Mouse (Mus musculus): Measurements from ENCODE around the gene Vsx1.
A peak's percentile ranks its signal among the peaks of the same experiment; 100 is the strongest.

Vsx1 gene

DNA sequence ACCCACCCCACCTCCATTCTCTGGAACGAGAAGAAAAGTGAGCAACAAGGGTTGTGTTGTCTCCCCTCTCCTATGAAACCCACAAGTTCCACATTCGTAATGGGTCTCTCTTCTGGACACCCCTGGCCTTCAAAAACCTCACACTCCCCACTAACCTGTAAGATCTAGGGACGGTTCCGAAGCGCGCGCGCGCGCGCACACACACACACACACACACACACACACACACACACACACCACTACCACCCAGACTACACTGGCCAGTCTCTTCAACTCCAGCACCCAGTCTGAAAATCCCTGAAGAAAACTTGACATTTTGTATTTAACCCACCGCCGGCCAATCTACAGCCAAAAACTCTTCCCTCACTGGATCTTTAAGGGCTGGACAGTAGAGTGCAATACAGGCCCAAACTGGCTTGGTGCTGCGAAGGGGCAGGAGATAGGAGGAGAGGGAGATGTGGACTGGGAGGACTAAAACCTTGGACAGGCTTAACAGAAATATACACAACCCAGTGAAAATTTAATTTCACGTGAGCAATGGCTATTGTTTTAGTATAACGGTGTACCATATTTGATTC lies at the start of gene Vsx1:
TSS of gene Vsx1 (minus strand) at position 138 of the 578 bp plus-strand sequence.
- no peak for DNase-seq

GRCm38 (mm10) chr2:150737881-150738280 lies 48.7 kb upstream of the Vsx1 start:
- no peak for DNase-seq

- no peak for DNase-seq
Observed at GRCm38 (mm10) chr2:150735756-150736576, 46.8 kb upstream of the Vsx1 start.

- DNase-seq: no peak
Observed at GRCm38 (mm10) chr2:150712167-150712674, 23.1 kb upstream of the Vsx1 start.

DNA sequence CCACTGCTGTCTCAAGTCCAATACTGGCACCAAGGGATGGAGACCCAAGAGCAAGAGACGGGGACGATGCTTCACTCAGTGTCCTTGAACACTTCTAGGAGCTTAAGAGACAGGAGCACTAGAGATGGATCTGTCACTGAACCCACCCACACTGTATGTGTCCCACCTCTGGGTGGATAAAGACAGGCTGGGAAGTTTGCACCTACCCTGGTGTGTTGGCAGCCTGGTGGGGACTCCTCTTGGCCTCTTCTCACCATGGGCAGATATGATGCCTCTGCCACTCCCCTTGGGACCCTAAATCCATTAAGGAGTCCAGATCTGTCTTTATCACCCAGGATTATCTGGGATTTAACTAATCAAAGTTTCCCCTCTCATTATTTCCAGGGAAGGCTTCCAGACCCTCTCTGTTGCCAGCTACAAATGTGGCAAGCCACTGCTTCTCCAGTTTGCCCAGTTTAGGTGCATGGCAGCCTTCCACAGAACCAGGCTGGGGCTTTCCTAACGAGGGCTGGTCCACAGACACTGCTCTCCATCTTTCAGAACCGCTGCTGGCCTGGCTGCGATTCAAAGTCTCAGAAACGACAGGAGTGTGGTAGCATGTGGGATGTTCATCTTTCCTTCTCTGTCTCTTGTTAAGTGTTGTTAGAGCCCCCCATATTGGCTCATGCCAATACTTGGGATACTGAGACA lies 2.5 kb upstream of the Vsx1 start:
- no peak for DNase-seq

DNA sequence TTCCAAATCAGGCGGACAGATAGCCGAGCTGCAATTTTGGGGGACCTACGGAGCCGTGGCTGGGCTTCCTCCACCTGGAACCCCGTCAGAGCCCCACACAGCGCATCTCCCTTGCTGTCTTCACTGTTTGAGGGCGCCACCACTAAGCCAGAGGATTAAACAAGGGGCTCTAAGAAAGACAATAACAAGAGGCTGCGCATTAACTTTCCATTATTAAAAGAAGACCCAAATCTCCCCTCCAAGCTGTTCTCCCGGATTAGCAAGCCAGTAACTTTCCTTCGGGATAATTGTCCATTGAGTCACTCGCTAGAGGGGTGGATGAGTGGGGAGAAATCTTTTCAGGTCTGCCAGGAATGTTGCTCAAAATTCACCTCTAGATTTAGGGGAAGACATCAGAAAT lies 1.1 kb upstream of the Vsx1 start:
- DNase-seq: no peak

- DNase-seq: peak; percentile 9
Observed at GRCm38 (mm10) chr2:150688541-150689186, 496 bp downstream of the Vsx1 start.

- no peak for DNase-seq
Observed at GRCm38 (mm10) chr2:150687871-150688540, 1.2 kb downstream of the Vsx1 start.

- DNase-seq: no peak
Observed at GRCm38 (mm10) chr2:150685389-150685788, 3.8 kb downstream of the Vsx1 start.

DNA sequence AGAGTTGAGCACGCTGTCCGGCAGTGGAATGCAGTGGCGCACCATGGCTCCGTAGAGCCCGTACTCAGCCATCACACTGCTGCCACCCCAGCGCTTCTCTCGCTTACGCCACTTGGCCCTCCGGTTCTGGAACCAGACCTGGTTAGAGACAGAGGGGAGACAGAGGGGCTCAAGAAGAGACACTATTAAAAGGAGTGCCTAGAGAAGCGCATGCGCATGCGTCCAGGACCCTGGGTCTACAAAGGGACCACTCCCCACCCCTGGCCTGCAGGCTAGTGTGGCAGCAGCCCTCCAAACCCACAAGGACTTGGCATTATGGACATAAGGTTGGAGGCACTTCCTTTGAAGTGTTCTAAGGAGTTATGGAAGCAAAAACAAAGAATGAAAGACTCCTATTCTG lies 4.7 kb downstream of the Vsx1 start:
- no peak for DNase-seq

DNA sequence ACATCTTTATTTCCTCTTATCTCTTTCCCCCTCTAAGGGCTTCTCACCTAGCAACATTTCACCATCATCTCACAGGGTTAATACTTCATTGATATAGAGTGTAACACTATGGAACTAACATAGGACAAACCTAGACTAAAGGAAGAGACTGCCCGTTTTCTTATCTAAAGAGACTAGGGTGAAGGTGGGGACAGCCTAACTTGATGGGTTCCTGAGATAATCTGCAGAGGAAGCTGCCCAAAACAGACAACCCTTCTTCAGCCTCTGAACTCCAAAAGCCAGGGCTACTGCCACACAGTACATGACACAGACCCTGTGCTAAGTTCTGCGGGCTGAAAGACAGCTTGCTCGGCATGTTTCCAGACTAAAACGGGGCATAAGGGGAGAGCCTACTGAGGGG lies 7.6 kb downstream of the Vsx1 start:
- DNase-seq: no peak

DNA sequence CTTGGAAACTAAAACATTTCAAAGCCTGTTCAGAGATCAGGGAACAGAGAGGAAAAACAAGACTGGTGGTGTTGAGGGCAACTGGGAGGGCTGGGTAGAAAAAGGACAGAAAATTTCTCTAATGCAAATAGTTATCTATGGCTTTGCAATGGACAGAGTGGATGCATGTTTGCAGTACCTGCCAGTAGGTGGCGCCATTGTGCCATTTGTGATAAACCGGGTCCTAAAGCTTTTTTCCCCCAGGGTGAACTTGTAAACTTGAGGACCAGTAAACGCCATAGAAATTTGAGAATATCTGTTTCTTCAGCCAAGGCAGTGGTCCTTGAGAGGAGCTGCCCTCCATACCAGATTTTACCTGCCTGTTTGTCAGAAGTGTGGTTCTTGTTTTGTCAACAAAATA lies 10.8 kb downstream of the Vsx1 start:
- DNase-seq: peak; percentile 77

- no peak for DNase-seq
Observed at GRCm38 (mm10) chr2:150675525-150675924, 13.6 kb downstream of the Vsx1 start.

DNA sequence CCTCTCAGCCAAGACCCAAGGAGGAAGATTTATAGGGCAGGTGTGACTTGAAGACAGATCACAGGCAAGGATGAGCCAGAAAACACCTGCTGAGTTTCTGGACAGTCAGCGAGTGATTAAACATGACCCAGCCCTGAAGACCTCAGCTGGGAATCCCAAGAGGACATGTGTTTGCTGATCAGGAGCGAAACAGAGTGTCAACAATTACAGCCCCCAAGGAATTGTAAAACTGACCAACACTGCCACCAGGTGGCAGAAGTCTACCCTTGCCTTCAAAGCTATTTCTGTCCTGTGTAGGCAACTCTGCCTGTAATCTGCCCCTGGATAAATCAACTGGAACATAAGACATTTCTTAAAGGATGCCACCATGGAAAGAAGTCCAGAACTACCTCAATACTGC lies 14.3 kb downstream of the Vsx1 start:
- peak; percentile 78 for DNase-seq

- no peak for DNase-seq
Observed at GRCm38 (mm10) chr2:150673929-150674328, 15.2 kb downstream of the Vsx1 start.

- no peak for DNase-seq
Observed at GRCm38 (mm10) chr2:150671609-150672290, 17.4 kb downstream of the Vsx1 start.

DNA sequence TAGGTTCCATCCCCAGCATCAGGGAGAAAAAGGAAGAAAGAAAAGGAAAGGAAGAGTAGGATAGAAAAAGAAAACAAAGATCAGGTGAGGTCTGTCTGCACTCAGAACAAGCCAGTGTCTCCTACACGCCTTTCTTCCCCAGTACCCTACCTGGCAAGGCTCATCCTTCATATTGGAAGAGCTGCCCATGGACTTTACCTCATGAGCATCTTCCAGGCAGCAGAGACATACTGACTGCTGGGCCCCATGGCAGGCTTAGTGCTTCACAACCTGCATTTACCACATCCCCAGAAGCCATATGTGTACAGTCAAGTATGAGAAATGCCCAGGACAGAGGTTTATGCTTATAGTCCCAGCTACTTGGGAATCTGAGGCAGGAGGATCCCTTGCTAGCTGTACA lies 18.2 kb downstream of the Vsx1 start:
- no peak for DNase-seq

DNA sequence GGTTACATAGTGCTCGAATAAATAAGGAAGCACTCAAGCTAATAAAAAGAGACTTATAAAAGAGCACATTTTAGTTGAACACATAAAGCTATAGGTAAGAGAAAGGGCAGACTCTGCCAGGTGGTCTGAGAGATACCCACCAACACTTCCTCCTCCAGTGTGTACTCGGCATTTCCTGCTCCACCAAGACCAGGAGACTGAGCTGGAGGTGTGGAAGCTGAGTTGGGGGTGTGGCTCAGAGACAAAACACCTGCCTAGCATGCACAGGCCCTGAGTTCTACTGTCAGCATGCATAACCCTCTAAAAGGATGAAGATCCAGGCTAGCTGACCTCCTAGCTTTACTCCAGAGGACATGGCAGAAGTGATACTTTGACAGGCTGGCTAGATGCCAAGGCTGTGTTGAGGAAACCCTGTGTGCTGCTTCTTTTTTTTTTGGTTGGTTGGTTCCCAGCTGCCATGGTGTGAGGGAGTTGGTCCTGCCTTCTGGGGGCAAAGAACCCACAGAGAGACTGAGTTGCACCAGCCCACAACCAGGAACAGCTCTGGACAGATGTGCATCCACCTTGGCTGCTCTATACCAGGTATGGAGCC lies 19.6 kb downstream of the Vsx1 start:
- peak; percentile 49 for DNase-seq

- DNase-seq: peak; percentile 32
Observed at GRCm38 (mm10) chr2:150668956-150669355, 20.2 kb downstream of the Vsx1 start.

GRCm38 (mm10) chr2:150667820-150668766 lies 21.1 kb downstream of the Vsx1 start, which contains the start of gene Acss1:
TSS of gene Acss1 (minus strand) at chr2:150668500.
- peak; percentile 90 for DNase-seq
